Mouse (Mus musculus): Measurements from ENCODE around the gene Sapcd1.
A peak's percentile ranks its signal among the peaks of the same experiment; 100 is the strongest.
"Not testable (repeated sequence)": the region's sequence is repeated elsewhere in the genome, so short reads cannot be mapped to it uniquely, and the experiment has no call there.

The Sapcd1 gene

GRCm38 (mm10) chr17:35052271-35052798, 24.5 kb upstream of the Sapcd1 start:
- DNase-seq = no peak

GRCm38 (mm10) chr17:35051156-35052086, 23.6 kb upstream of the Sapcd1 start:
- DNase-seq = no peak

DNA sequence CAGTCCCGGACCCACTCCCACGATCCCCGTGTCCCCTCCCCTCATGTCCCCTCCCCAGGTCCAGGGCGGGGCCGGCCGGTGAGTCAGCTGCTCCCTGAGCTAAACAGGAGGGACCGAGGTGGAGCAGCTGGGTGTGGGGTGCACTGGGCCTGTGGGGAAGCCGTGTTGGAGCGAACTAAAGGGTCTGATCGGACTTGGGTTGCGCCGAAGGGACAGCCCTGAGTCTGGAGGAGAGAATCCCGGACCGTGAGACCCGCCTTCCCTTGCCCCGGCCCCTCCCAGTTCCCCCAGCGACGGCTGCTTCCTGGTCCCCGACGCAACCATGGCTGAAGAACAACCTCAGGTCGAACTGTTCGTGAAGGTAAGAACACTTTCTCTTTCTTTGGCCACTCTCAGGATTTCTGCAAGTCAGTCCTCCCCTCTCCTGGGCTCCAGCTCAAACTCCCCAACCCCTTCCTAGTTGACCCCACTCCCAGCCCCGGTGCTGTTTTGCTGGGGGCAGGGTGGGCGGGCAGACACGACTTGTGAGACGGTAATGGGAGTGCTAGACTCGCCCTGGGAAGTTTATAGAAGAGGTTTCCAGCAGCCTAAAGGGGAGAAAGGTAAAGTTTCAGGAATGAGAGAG, 22.4 kb upstream of the Sapcd1 start:
- peak; percentile 47 for DNase-seq

- DNase-seq = no peak
Observed at GRCm38 (mm10) chr17:35049561-35050016, 21.8 kb upstream of the Sapcd1 start, which contains the start of gene Clic1. Gene Clic1 (plus strand): TSS chr17:35049966.

- no peak for DNase-seq
Observed at GRCm38 (mm10) chr17:35048932-35049440, 21.2 kb upstream of the Sapcd1 start.

DNA sequence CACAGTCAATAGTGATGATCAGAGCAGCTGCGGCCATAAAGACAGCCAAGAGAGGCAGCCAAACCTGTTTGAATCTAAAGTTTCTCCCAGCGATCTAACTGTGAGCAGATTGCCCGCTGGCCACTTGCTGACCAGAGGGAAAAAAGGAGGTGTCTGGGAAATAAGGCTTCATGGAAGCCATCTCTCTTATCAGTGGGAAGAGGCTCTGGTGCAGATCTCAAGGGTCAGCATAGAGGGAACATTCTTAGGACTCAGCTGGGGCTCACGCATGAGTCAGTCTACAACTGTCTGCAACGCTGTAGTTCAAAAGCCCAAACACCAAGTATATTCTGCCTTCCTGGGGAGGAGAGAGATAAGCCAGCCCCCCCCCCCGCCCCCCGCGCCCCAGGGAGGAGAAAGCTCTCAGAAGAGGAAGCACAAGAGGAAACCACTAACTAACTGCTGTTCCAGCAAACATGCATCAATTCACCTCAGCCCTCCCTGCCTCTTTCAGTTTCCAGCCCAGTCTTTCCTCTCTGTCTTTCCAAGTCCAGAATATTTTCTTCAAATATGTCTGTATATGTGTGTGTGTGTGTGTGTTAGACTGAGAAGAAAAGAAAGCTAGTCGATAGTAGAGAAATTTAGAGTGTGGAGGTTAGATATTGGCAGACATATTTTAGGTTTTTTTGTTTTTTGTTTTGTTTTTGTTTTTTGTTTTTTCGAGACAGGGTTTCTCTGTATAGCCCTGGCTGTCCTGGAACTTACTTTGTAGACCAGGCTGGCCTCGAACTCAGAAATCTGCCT, 20.5 kb upstream of the Sapcd1 start:
- DNase-seq = no peak

GRCm38 (mm10) chr17:35047688-35048087, 19.9 kb upstream of the Sapcd1 start:
- no peak for DNase-seq

- DNase-seq = peak; percentile 92
Observed at GRCm38 (mm10) chr17:35046681-35047455, 19.1 kb upstream of the Sapcd1 start, which contains the start of gene Msh5. Gene Msh5 (minus strand): TSS chr17:35046745.

DNA sequence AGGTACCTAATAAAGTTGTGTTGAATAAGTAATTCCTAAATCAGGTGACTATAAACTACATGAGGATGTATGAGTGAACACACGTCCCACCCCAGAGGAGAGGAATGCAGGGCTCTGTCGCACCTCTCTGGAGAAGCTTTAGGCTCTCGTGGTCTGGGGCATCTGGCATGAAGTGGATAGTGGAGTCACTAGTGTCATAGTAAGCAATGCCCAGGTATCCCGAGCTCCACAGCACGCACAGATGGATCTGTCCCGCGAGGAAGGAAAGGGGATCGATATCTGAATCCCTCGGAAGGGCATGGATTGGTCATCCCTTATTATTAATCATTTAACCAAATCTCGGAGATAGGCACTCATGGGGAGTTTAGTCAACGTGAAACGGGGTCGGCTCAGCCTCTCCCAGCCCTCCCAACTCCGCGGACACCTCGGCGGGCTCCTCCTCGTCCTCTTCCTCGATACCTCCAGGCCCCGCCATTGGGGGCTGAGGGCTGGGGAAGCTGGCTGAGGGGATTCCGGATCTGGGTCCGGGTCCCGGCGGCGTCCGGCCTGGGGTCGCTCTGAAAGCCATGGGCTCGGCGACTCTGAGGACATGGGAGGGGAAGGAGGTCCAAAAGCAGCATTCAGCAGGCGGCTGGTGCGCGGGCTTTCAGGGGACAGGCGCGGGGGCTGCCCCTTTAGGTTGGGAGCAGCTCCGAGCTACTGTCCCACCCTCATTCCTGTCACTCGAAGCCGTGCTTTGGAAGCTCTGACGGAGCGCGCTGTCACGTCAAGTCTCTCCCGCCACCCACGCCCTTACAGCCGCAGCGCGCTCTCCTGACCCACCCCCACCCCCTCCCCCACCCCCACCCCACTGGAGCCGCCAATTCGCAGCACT, 18.2 kb upstream of the Sapcd1 start:
- no peak for DNase-seq

- DNase-seq = no peak
Observed at GRCm38 (mm10) chr17:35044904-35045806, 17.3 kb upstream of the Sapcd1 start.

DNA sequence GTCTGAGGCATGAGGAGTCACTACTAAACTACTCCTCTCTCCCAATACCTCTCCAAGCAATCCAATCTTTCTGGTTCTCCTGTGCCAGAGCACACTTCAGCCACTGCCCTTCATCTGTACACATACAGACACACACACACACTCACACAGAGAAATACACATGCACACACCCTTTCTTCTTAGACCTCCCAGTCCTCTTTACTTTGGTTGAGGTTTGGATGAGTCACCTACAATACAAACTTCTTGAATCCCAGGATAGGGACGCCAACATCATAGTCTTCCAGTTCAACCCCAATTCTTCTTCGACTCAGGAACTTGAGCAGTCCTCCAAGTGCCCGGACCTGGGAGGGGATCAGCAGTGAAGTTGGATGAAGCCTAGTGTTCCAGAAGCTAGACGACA, 16.0 kb upstream of the Sapcd1 start:
- DNase-seq = no peak

- no peak for DNase-seq
Observed at GRCm38 (mm10) chr17:35039121-35039873, 11.5 kb upstream of the Sapcd1 start.

- DNase-seq = no peak
Observed at GRCm38 (mm10) chr17:35034896-35035295, 7.1 kb upstream of the Sapcd1 start.

DNA sequence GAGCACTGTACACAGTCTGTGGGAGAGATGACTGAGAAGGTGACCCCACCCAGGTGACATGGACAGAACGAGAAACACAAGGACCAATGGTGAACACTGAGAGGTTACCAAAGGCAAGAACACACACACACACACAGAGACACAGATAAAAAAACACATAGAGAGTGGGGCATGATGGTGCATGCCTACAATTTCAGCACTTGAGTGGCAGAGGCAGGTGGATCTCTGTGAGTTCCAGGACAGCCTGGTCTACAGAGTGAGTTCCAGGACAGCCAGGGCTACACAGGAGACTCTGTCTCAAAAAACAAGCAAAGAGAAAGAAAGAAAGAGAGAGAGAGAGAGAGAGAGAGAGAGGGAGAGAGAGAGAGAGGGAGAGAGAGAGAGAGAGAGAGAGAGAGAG, 5.9 kb upstream of the Sapcd1 start:
- DNase-seq = not testable (repeated sequence)

DNA sequence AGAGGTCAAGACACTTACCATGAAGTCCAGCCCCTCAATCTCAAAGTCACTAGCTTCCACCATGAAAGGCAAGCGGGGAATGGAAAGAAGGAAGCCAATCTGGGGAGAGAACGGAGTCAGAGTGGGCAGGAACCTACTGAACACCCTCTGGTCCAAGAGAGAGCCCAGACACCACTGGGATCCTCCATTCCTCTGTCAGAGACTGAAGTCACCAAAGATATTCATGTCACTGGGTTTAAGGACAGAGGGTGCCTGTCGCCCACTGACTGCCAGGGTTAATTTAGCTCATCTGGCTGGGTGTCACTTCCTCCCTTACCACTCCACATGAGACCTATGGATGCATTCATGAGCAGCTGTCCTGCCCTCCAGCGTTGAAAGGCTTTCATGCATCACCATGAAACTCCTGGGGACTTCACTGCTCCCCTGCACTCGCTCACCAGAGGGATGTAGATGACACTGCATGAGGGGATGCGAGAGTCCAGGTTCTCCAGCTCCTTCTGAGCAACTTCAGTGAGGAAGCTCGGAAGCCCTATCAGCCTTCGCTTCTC, 4.6 kb upstream of the Sapcd1 start:
- no peak for DNase-seq

DNA sequence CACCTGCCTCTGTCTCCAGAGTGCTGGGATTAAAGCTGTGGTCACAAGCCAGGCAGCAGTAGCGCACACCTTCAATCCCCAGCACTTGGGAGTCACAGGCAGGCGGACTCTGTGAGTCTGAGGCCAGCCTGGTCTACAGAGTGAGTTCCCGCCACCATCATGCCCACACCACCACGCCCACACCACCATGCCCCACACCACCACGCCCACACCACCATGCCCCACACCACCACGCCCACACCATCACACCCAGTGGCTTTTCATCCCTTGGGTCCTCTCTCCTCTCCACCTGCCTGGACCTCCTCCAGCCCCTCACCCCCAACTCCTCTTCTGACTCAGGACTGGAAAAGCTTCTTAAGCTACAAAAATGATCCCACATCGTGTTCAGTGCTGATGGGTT, 4.1 kb upstream of the Sapcd1 start:
- no peak for DNase-seq

- no peak for DNase-seq
Observed at GRCm38 (mm10) chr17:35031272-35031671, 3.5 kb upstream of the Sapcd1 start.

GRCm38 (mm10) chr17:35029691-35030532, 2.1 kb upstream of the Sapcd1 start:
- DNase-seq = no peak
